Mouse (Mus musculus) small intestine, adult 2 months (tissue): Measurements from ENCODE around the gene Olfr317.
"Not testable (repeated sequence)": the region's sequence is repeated elsewhere in the genome, so short reads cannot be mapped to it uniquely, and the experiment has no call there.

Experiments used
- CTCF ChIP-seq: fragments of 200-500 bp; IDR thresholded peaks from 2 replicates; pipeline ENCODE4 v1.5.1; 2012; ENCODE audit warnings: low read depth, mild to moderate bottlenecking, control low read depth, inconsistent platforms, low read length, moderate library complexity, mixed read lengths; ENCODE audit not compliant: insufficient replicate concordance, insufficient read length; ENCODE audit errors: extremely low read depth
- POLR2A ChIP-seq: fragments of 200-500 bp; IDR thresholded peaks from 2 replicates; pipeline ENCODE4 v1.6.1; 2012; ENCODE audit warnings: low read depth, mild to moderate bottlenecking, control low read depth, inconsistent platforms, low read length, moderate library complexity

GRCm38 (mm10) chr11:58717723-58718122, 21.3 kb downstream of the Olfr317 start:
- not testable (repeated sequence) for TF ChIP-seq POLR2A, CTCF
